Mouse (Mus musculus) CH12F3 (cell line): ENCODE results near the gene Nfyc.

Experiments
- in situ Hi-C: fragments of 300-500 bp; cut with MboI; formaldehyde crosslinking; loops from 2 replicates; pipeline ENCODE4 v1.14.3; 2020; ENCODE audit warnings: low sequenced_read_pairs

Gene Nfyc

DNA sequence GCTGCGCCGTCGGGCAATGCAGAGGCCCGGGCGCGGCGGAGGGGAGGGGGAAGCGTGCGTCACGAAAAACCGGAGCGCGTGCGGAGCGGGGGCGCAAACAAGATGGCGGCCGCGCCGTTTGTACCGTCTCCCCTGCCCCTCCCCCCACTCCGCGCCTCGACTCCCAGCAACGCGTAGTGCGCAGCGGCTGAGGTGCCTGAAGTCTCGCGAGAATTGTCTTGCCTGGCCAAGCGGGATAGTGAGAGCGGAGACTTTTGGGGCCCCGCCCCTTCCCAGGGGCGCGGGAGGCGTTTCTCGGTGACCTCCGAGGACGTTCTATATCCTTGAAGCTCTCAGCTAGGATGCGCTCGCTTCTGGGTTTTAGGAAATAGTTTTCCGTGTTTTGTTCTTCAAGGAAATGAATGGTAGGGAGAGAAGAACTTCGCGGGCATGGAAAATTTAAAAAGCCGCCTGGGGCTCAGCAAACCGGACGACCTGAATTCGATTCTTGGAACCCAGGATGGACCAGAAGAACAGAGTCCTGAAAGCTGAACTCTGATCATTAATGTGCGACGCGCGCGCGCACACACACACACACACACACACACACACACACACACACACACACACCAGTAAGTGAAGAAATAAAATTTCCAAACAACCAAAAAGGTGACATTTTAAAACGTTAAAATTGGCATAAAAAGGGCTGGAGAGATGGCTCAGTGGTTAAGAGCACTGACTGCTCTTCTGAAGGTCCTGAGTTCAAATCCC lies 5.6 kb downstream of the Nfyc start:
- in situ Hi-C loops = no loop called here

DNA sequence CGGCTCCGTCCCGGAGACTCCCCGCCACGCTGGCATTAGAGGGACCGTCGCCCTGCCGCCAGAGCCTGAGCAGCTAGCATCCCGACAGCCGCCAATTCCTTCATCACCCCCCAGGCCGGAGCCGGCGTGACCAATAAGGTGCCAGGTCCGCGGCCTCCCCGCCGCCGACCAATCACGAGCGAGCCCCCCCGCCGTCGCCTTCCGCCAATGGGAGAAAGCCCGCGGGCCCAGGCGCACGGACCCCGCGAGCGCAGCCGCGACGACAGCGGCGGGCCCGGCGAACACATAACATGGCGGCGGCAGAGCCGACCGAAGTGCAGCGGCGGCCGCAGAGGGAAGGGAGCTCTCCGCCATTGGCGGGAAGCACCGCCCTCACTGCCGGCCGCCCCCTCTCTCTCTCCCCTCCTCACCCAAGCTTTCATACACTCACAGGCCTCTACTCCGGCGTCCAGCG lies 6.2 kb downstream of the Nfyc start:
- in situ Hi-C loops = no loop called here

DNA sequence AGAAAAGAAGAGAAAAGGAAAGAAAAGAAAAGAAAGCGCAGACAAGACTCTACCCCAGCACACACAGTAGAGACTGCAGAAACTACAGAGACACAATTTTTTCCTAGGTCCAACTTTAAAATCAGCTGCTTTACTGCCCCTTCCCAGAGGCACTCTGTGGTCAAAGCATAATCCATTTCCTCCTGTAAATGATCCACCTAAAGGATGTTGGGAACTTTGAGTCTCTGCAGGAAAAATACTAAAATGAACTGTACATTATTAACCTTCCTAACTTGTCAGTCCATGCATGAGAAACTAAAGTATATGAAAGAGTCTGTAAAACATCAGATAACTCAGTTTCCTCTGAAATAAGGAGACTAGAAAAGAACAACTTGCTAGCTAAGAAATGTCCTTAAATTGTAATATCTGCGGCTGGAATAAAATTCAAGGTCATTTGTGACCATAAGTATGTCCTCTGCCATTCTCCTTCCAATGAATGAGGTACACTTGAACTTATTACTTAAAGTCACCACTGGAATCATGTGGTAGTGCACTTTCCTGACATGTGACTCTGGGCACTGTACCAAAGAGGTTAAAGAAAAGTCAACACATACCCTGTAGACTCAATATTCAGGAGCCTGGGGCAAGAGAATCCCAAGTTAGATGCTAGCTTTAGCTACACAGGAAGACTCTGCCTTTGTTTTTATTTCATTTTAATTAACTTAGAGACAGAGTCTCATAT lies 9.0 kb downstream of the Nfyc start:
- in situ Hi-C loops = no loop called here

DNA sequence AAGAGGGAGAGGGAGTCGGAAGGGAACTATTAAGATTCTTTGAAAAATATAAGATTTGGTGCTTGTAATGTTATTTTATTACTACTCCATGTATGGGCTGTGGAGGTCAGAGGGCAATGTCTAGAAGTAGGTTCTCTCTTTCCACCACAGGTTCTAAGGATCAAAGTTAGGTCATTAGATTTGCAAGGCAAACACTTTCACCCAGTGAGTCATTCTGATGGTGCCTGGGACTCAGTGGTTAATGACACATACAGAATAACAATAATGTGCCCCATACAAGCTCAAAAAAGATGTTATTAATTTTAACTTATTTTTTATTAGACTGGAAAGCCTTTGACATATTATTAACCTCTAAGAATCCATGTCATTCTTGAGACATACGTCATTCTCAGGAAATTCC lies 11.5 kb downstream of the Nfyc start:
- in situ Hi-C loops = no loop called here

DNA sequence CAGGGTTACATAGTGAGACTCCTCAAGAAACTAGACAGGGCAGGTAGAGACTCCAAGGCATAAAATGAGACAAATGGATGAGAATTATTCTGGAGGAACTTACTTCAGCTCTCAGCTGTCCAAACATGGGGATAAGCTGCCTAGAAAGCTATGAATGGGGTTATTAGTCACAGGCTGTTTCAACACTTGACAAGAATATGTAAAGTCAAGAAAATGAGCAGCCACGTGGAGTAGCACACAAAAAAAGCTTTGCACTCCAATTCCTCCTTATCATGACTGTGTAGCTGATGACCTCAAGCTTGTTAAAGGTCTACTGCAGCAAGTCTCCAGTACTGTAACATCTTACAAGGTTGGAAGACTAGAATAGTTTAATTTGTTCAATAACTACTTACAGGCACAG lies 12.1 kb downstream of the Nfyc start:
- in situ Hi-C loops = no loop called here

DNA sequence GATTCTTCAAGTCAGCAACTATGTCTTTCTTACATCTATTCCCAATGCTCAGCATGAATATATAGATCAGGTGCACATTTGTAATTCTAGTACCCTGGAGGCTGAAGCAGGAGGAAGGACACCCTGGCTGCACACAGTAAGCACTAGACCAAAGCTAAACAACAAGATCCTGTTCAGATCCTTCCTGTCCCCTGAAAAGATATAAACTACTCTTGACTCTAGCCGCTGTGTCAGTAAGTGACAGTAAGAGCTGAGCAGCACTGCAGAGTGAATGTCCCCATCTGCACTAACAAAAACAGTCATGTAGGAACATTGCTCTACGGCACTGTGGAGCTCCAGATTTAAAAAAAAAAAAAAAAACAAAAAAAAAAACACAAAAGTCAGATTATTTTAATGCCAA lies 13.4 kb downstream of the Nfyc start:
- in situ Hi-C loops = no loop called here

DNA sequence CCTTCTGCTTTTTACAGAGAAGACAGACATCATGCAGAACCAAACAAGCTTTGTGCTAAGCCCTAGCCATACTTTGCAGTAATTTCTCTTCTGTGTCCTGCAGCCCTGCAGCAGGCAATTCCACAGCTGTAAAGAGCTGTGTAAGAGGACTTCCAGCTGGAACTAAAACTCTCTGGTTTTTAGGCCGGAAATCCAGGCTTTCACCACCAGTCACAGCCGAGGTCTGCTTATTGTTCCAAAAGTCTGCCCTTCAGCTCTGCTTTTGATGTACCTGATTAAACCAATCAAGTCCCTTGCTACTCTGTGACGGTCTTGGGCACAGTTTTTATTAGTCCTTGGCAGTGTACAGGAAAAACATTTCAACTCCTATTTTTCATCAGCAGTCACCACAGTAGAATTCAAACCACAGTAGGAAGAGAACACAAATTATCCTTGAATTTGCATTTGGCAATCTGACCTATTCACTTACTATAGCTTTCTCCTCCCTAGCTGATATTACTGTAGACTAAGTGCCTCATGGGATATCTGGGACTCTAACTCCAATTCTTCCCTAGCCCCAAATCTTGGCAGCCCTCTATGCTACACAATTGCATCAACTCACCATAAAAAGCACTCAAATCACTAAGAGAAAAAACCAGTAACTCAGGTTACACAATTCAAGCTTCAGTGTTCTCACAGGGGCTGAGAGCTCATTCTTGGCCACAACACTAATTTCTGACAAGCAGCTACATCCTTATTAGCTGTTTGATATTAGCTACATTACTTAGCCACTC lies 14.2 kb downstream of the Nfyc start:
- in situ Hi-C loops = no loop called here

DNA sequence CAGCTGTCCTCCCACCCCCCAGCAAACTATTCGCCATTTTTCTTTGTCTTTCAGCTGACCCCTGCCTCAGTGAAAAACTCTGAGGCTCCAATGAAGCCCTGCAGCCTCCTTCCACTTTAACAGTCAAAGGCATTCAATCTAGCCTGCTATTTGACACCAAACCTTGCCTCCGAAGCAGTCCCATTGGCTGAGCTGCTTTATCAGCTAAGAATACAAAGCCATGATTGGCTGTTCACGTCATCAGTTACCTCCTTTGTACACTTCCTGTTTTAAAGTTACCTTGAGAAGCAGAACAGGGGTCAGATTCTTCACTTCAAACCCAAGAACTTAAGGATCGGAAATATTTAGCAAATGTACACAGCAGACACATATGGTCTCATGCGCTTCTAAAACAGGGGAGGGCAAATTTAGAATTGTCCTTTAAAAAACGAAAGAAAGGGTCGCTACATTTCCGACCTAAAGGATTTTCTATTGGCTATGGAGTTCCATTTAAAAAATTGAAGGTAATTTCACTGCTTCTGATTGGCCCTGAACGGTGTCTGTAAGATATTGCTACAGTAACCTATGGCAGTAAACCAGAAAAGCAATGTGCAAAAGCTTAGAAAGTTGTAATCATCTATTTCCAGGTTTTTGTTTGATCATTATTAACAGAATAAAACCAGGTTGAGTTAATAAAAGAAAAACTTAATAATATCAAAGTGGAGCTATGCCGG lies 15.6 kb downstream of the Nfyc start:
- in situ Hi-C loops = no loop called here

DNA sequence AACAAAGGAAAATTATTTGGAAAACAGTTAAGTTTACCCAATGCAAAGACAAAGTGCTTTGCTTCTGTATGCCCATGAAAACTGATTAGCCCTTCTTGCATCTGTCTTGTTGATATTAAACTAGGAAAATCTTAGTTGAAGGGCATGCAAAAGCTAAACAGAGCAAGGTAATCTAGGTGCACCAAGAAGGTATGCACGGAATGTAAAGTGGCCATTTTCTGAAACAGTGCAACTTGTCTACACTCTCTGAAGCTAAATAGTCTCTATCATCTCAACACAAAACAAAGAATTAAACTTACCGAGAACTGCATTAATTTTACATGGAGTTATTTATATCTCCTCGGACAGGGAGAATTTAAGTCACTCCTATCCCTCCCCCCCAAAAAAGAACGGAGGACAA lies 16.2 kb downstream of the Nfyc start:
- in situ Hi-C loops = no loop called here

DNA sequence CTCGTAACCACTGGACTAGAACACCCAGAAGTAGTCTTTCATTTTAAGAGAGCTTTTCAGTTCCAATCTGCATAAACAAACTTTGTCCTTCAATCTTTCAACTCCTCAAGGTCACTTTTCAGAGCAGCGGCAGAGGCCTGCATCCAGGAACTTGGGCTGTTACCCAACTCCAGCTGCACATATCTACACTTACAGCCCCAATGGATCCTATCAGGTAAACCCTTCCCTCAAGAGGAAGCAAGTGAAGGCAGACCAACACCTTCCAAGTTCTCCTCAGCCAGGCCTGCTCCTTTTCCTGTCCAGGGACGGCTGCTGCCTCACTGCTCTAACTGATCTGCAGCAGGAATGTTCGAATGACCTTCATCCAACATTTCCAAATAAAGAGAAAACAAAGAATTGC lies 17.2 kb downstream of the Nfyc start:
- in situ Hi-C loops = no loop called here

DNA sequence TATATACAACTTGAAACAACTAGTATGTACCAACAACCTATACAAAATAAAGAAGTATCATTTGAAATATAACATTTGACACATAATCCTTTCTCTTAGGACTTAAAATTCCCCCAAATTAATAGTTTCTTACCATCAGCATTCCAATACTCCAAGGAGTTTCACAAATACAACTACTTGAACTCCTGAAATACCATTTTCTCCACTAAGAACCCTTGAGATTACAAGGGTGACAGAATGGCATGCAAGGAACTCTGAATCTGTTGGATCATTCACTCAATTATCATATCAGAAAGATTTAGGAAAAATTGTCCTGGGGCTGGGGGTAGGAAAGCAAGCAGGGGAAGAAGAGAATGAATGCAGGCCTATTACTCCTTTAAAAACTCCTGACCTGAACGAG lies 17.6 kb downstream of the Nfyc start:
- in situ Hi-C loops = no loop called here

DNA sequence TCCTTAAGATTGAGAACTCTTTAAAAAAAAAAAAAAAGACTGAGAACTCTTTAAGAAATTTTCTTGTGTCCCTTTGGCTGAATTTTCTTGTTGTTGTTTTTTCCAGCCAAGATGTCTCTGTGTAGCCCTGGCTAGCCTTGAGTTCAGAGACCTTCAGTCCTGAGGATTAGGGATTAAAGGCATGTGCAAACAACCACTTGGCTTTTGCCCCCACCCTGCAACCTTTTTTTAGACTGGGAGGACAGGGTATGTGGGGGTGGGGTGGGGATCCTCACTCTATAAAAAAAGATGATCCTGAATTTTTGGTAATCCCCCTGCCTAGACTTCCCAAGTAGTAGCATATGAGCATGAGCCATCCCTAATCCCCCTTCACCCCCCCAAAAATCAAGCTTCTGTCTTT lies 25.6 kb downstream of the Nfyc start:
- in situ Hi-C loops = no loop called here

DNA sequence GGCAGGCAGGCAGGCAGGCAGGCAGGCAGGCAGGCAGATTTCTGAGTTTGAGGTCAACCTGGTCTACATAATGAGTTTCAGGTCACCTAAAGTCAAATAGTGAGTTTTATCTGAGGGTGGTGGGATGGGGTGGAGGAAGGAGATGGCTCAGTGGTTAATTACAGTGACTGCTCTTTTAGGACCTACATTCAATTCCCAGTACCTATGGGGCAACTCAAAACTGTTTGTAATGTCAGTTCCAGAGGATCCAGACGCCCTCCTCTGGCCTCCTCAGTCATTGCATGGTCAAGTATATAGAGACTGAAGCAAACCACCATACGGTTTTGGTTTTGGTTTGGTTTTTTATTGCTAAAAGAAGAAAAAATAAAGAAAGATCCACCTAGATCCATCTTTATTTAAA lies 29.9 kb downstream of the Nfyc start:
- in situ Hi-C loops = no loop called here

DNA sequence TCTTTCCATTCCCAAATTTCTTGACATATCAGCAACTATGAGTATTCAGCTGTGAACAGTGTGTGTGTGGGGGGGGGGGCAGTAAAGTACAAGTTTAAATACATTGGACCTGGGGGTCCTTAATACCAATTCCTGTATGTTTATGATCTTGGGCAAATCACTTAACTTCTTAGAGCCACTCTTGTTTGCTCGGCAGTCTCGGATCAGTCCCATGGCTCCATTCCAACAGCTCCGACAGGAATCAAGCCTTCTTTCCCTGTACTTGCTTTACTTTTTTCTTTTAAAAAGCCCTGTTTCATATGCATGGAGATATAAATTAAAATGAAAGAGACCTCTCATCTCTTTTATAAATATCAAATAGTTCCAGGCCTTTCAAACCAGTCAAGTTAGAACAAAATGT lies 30.7 kb downstream of the Nfyc start:
- in situ Hi-C loops = no loop called here

DNA sequence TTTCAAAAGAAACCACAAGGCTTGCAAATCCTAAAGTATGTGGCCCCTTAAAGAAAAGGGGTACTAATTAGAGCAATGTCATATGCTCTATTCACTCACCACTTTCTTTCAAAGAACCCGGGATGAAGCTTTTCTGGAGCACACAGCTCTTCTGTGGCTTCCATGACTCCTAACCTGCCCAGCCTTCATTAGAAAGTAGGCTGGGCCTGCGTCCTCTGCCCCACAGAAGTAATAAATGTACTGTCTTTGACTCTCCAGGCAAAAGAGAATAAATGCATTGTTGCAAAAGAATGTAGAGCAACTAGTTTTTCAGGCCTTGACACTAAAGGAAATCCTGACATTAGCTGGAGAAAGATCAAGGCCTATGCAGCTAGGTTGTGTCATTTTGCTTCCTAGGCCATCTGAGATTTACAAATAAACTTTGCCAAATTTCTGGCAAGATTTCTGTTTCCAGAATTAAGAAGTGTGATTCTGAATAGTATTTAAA lies 31.6 kb downstream of the Nfyc start:
- in situ Hi-C loops = no loop called here

DNA sequence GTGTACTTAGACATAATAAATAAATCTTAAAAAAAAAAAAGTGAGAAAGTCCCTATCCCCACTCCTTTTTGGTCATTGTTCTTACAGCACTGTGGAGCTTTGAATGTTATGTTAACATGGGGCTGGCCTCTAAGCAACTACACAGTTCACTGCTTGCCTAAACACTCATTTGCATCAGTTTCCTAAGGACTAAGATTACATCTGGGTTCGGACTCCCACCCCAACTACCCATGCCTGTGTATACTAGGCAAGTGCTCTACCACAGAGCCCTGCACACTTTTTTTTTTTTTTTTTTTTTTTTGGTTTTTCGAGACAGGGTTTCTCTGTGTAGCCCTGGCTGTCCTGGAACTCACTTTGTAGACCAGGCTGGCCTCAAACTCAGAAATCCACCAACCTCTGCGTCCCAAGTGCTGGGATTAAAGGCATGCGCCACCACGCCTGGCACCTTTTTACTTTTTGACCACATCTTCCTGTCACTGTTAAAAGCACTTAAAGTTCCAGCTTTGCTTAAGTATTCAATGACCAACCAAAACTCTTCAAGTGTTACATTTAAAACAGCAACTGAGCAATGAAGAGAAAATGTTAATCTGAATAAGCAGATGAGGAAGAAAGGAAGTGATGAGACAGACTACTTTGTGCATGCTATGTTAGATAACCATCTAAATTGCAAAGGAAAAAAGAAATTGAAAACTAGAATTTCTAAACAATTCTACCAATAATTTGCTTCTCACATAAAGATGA lies 33.2 kb downstream of the Nfyc start:
- in situ Hi-C loops = no loop called here

DNA sequence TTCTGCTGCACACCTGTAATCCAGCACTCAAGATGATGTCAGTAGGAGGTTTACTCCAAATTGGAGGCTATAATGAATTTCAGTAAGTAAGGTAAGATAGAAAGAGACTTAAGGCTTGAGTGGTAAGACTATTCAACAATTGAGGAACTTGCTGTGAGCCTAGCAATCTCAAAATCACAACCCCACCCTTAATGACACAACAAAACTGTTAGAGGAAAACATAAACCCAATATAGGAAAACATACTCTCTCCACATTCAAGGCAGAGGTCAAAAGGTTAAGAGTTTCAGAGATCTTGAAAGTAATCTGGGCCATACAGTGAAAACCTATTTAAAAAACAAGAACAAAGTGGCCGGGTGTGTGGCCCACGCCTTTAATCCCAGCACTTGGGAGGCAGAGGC lies 34.7 kb downstream of the Nfyc start:
- in situ Hi-C loops = no loop called here

DNA sequence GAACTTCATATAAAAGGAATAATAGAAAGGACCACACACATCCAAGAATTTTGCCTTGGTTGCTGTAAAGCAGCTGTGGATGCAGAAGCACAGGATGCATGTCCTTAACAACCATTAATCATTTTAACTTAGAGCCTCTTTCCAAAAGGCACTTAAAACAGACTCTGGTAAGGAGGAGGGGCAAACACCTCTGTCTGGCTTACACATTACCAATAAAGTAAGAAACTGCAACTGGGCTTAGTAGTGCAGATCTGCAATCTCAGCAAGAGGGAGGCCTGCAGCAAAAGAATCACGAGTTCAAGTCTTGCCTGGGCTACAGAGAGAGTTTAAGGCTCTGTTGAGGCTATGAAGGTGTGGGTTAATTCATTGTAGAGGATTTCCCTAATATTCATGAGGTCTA lies 35.7 kb downstream of the Nfyc start:
- in situ Hi-C loops = no loop called here

DNA sequence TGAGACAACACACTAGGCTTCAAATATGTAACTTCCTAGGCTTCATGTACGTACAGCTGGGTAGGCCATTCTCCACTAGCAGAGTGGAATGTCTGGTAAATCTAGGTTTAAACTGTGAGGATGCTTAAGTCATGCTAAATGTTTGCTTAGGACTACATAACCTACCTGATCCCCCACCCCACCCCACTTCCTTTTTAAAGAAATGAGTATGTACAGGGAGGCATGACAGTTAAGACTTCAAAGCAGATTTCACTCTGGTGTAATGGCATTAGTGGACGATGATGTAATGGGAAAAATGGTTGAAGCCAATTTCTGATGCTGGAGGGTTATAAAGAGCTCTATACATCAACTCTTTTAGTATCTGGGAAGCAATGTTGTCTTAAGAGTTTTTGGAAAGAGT lies 38.5 kb downstream of the Nfyc start:
- in situ Hi-C loops = no loop called here

DNA sequence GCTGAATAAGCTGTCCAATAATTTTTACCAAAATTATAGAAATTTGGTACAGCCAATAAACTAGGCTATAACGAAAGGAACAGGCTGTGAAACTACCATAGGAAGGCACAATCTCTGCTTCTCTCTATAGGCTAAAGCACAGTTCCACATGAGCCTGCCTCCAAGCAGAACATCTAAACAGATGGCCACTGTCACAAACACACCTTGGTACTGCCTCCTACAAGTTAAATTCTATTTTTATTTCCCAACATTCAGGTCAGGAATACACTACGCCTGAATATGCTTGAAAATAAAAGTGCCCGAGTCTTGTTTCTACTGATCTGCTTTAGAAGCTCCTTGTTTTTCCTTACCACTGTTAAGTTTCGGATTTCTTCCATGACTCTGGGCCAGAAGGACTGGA lies 41.3 kb downstream of the Nfyc start:
- in situ Hi-C loops = no loop called here
